Mouse (Mus musculus) liver, embryonic 14.5 days (tissue): ENCODE data around the gene Nrp1. TPM values are rescaled to one million over a fixed set of nuclear protein-coding genes. Genes with fewer than 3 reads are reported as not detected.

ENCODE experiments used
- ATAC-seq: fragments of 200-750 bp; cut with Nextera tagmentation; 2 replicates; pipeline ENCODE4 v1.8.0; 2017; ENCODE audit warnings: moderate number of reproducible peaks, mild to moderate bottlenecking, moderate library complexity; ENCODE audit not compliant: insufficient read depth
- DNase-seq, 3 experiments: peaks; one replicate each; pipeline ENCODE4 v3.0.0-alpha.2; 2012 to 2013; ENCODE audit warnings: low read depth in 3 of 3, low spot score in 3 of 3
- H3K27ac ChIP-seq: fragments of 300-500 bp; sonication (generic); 2 replicates; pipeline ENCODE4 v1.5.1; 2014; ENCODE audit warnings: moderate library complexity, mild to moderate bottlenecking, control low read depth, inconsistent platforms
- H3K27me3 ChIP-seq: fragments of 300-500 bp; sonication (generic); 2 replicates; pipeline ENCODE4 v1.6.1; 2014; ENCODE audit warnings: mild to moderate bottlenecking, low read length, moderate library complexity; ENCODE audit not compliant: control insufficient read depth, insufficient read depth
- H3K36me3 ChIP-seq: fragments of 300-500 bp; sonication (generic); replicated peaks from 2 replicates; pipeline ENCODE4 v1.6.1; 2014; ENCODE audit warnings: low read depth; ENCODE audit not compliant: control insufficient read depth, insufficient read depth
- H3K4me1 ChIP-seq, 2 experiments: fragments of 200-500 bp in 1 of 2; fragments of 300-500 bp in 1 of 2; sonication (generic) in 1 of 2; replicated peaks; 2 replicates each; pipeline ENCODE4 v1.6.1; 2012 to 2014; ENCODE audit warnings: antibody characterized with exemption in 1 of 2, inconsistent platforms in 1 of 2, low read length in 1 of 2; ENCODE audit not compliant: control insufficient read depth in 2 of 2, insufficient read depth in 2 of 2
- H3K4me2 ChIP-seq: fragments of 300-500 bp; sonication (generic); 2 replicates; pipeline ENCODE4 v1.6.1; 2014; ENCODE audit warnings: low read depth, mild to moderate bottlenecking, control low read depth, moderate library complexity
- H3K4me3 ChIP-seq, 2 experiments: fragments of 200-500 bp in 1 of 2; fragments of 300-500 bp in 1 of 2; sonication (generic) in 1 of 2; 2 replicates each; pipeline ENCODE4 v1.5.1; 2012 to 2014; ENCODE audit warnings: low read depth in 2 of 2, low read length in 2 of 2, mild to moderate bottlenecking in 2 of 2, control low read depth in 1 of 2, inconsistent platforms in 1 of 2, moderate library complexity in 1 of 2; ENCODE audit not compliant: insufficient read depth in 1 of 2
- H3K9ac ChIP-seq: fragments of 300-500 bp; sonication (generic); replicated peaks from 2 replicates; pipeline ENCODE4 v1.6.1; 2014; ENCODE audit warnings: mild to moderate bottlenecking, control low read depth, moderate library complexity
- H3K9me3 ChIP-seq: fragments of 300-500 bp; sonication (generic); 2 replicates; pipeline ENCODE4 v1.6.1; 2016; ENCODE audit warnings: low read length, mixed read lengths; ENCODE audit not compliant: control insufficient read depth
- CTCF ChIP-seq: IDR thresholded peaks from 2 replicates; pipeline ENCODE4 v1.5.1; 2016; ENCODE audit warnings: antibody characterized with exemption, low read depth, control low read depth
- EP300 ChIP-seq: IDR thresholded peaks from 2 replicates; pipeline ENCODE4 v1.6.1; 2016; ENCODE audit warnings: antibody characterized with exemption, low read depth
- WGBS: fragments of 180-500 bp; shearing (Covaris S2); extraction: QIAGEN DNeasy Blood & Tissue Kit; methylation state at CpG from one replicate; pipeline ENCODE4 v1.1.7; 2014; ENCODE audit not compliant: insufficient replicate concordance; 5-methylcytosine and 5-hydroxymethylcytosine counted together
- polyA plus RNA-seq, 2 experiments: library from polyadenylated mRNA; depleted of rRNA in 1 of 2; stranded (reverse) in 1 of 2; unstranded in 1 of 2; fragments of >200 nt; fragmentation: Nextera tagmentation in 1 of 2; extraction: Ambion mirVana in 1 of 2; gene quantifications; 2 replicates each; pipeline versions ENCODE4 v1.2.1 to v1.2.3; 2012 to 2014

The Nrp1 gene
- polyA plus RNA-seq, 2 experiments = 3.7 to 7.7 TPM

DNA sequence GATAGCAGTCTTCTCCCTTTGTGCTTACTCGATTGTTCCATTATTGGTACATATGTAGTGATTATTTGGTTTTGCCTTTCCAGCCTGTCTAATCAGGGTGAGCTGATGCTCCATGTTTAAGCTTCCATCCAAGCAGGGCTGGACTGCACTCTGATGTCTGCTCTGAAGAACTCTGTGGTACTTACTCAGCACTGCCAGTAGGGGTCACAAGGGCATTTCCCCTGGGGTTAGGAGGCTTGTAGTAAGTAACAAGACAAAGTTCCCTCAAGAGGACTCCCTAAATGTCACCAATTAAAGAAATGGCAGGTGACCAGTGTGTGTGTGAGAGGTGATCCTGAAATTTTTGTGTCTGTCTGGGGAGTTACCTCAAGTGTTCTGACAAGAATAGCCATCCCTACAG lies 161.0 kb downstream of the Nrp1 start:
- Histone ChIP-seq H3K9me3 (no peaks in the 10 kb centered on the region), H3K4me3 (no peak overlapping the region), H3K9ac (no peak overlapping the region), H3K27me3 (no peaks in the 10 kb centered on the region), H3K4me1 (no peaks in the 10 kb centered on the region), H3K4me2 (no peak overlapping the region), H3K27ac (no peak overlapping the region), H3K36me3 (no peaks in the 10 kb centered on the region)
- DNase-seq = no peak
- no peak for ATAC-seq
- TF ChIP-seq CTCF (peak; percentile 56), EP300 (no peak)
- 36% methylated on average over 1 of the region's 1 CpGs for WGBS

DNA sequence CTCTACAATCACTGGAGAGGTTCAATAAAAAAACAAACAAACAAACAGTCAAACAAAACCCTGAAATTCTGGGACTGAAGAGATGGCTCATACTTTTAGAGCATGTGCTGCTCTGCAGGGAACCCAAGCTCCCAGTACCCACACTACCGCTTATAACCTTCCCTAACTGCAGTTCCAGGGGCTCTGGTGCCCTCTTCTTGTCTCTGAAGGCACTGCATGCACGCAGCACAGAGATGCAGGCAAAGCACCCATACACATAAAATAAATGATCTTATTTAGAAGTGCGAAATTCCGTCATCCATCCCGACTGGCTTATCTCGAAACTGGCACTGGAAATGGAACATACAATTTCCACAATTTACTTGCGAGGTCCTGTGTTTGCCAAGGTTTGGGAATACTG lies 165.4 kb downstream of the Nrp1 start:
- no peak overlapping the region for H3K4me2 ChIP-seq
- DNase-seq (no peak), ATAC-seq (no peak)
- no peaks in the 10 kb centered on the region for H3K27me3 ChIP-seq
- no peaks in the 10 kb centered on the region for H3K36me3 ChIP-seq
- H3K4me1 ChIP-seq = no peaks in the 10 kb centered on the region
- H3K9ac ChIP-seq = no peak overlapping the region
- H3K9me3 ChIP-seq = no peaks in the 10 kb centered on the region
- no peak overlapping the region for H3K27ac ChIP-seq
- TF ChIP-seq EP300 (no peak), CTCF (peak; percentile 54)
- no peak overlapping the region for H3K4me3 ChIP-seq
- 42% methylated on average over 7 of the region's 7 CpGs for WGBS

DNA sequence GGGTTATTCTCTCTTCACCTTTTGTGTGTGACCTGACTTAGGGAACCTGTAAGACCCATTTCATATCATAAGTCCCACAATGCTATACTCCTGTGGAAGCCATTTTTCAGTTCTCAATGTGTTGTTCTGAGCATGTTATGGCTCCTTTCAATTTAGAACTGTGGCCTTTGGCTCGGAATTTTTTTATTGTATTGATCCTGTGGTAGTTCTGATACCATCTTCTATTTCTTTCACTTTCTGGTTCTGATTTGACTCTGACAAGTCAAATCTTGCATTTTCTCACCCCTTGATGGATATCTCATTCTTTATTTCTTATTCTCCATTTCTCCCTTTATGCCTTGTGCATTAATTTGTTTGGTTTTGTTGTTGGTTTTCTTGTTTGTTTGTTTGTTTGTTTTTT lies 167.5 kb downstream of the Nrp1 start:
- 40% methylated on average over 1 of the region's 1 CpGs for WGBS
- Histone ChIP-seq H3K9ac (no peak overlapping the region), H3K27ac (no peak overlapping the region), H3K4me2 (no peak overlapping the region), H3K9me3 (no peaks in the 10 kb centered on the region), H3K4me3 (no peak overlapping the region), H3K4me1 (no peaks in the 10 kb centered on the region), H3K36me3 (no peaks in the 10 kb centered on the region), H3K27me3 (no peaks in the 10 kb centered on the region)
- TF ChIP-seq CTCF (no peak), EP300 (no peak)
- DNase-seq (no peak), ATAC-seq (no peak)

DNA sequence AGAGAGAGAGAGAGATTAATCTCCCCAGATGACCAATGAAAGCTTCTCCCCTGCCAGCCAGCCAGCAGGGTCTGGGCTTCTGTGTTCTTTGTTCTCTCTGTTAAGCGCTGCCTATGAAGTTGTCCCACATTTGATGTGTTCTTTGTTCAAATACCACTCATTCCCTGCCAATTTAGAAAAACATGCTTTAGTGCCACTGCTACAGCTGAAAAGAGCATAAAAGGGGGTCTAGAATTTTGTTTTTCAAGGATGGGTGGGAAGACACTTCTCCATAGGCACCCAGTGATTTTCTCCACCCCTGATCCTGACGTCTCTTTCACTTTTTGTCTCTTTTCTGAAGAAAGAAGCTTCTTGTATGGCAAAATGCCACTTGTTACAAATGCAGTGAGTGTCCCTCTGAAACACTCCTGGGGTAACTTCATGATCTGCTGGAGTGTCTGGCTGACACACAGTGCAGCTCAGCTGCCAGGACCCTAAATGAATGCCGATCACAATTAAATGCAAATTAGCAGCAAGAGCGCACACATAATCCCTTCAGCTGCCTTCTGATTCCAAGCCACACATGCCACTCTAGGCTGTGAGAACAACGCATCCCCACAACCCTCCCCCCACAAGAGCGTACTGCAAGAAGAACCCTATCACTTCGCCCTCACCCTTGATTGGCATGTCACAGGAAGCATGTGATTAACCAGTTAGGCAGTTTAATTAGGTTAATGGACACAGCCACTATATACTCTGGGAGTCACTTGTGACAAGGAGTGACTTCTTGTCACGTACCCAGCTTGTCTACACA lies 170.4 kb downstream of the Nrp1 start:
- WGBS = 48% methylated on average over 8 of the region's 8 CpGs
- no peak for ATAC-seq
- TF ChIP-seq CTCF (no peak), EP300 (no peak)

DNA sequence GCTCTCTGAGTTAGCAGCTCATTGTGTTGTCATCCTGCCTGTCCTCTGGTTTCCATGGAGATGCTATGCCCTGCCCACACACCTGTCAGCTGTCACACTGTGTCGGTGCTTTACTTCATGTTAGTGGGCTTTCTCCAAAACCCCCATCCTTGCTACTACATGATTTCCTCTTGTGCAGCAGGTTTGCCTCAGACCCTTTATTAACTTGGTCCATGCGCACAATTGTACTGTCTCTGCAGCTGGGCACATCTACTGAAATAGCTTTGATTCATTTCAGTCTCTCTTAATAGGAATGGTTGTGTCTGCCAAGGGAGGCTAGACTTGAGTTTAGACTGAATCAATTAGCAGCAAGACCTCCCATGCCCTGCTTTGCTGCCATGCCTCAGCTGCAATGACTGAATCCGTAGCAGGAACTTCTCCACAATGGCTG lies 176.1 kb downstream of the Nrp1 start:
- TF ChIP-seq CTCF (no peak), EP300 (no peak)
- WGBS = 40% methylated on average over 3 of the region's 3 CpGs
- no peaks in the 10 kb centered on the region for H3K36me3 ChIP-seq
- H3K4me2 ChIP-seq = no peak overlapping the region
- H3K4me3 ChIP-seq = no peak overlapping the region
- H3K9me3 ChIP-seq = no peaks in the 10 kb centered on the region
- no peaks in the 10 kb centered on the region; the same call in 1 of the 2 replicates for H3K27me3 ChIP-seq
- no peak overlapping the region for H3K9ac ChIP-seq
- no peak for ATAC-seq
- no peak for DNase-seq
- H3K4me1 ChIP-seq = no peaks in the 10 kb centered on the region
- no peak overlapping the region for H3K27ac ChIP-seq

More for the DNA sequence above, 170.4 kb downstream of the Nrp1 start:
- Histone ChIP-seq H3K4me2 (no peak overlapping the region), H3K36me3 (no peaks in the 10 kb centered on the region), H3K27me3 (no peaks in the 10 kb centered on the region), H3K4me3 (no peak overlapping the region), H3K9ac (no peak overlapping the region), H3K9me3 (no peaks in the 10 kb centered on the region), H3K4me1 (no peaks in the 10 kb centered on the region), H3K27ac (no peak overlapping the region)
- no peak for DNase-seq
